Mouse (Mus musculus): ENCODE results near the gene Atrn. TPM values are rescaled to one million over a fixed set of nuclear protein-coding genes. Genes with fewer than 3 reads are reported as not detected.
"Not testable (repeated sequence)": the region's sequence is repeated elsewhere in the genome, so short reads cannot be mapped to it uniquely, and the experiment has no call there.

Atrn gene
- polyA plus RNA-seq, 1 experiment from 2014 or later: 10.8 TPM

- H3K4me1 ChIP-seq (replicated peaks): no peaks in the 10 kb centered on the region
- no peak overlapping the region for H3K4me3 ChIP-seq (replicated peaks)
- no peaks in the 10 kb centered on the region for H3K9me3 ChIP-seq
- H3K27me3 ChIP-seq: no peaks in the 10 kb centered on the region
- peaks cover 51% of the 10 kb centered on the region for H3K36me3 ChIP-seq
- H3K27ac ChIP-seq: no peak overlapping the region
- no peak for ATAC-seq (ENCODE audit: insufficient number of reproducible peaks, insufficient read depth, low FRiP score, low TSS enrichment, low read depth)
- no peak overlapping the region for H3K9ac ChIP-seq (replicated peaks)
- 85% methylated on average over 3 of the region's 3 CpGs for WGBS
- H3K4me2 ChIP-seq: no peak overlapping the region
Observed at GRCm38 (mm10) chr2:131026941-131027340, 120.6 kb downstream of the Atrn start.

- Histone ChIP-seq H3K36me3 (peaks cover 28% of the 10 kb centered on the region), H3K9ac (replicated peaks) (no peak overlapping the region), H3K4me1 (replicated peaks) (no peaks in the 10 kb centered on the region), H3K27ac (0 out of 2 replicates have a peak overlapping the region, but pooled peaks have one; percentile 62), H3K4me2 (no peak overlapping the region), H3K9me3 (no peaks in the 10 kb centered on the region), H3K4me3 (replicated peaks) (no peak overlapping the region), H3K27me3 (no peaks in the 10 kb centered on the region)
- 71% methylated on average over 9 of the region's 9 CpGs for WGBS
- no peak for ATAC-seq (ENCODE audit: insufficient number of reproducible peaks, insufficient read depth, low FRiP score, low TSS enrichment, low read depth)
Observed at GRCm38 (mm10) chr2:131029065-131029935, 123.0 kb downstream of the Atrn start.

GRCm38 (mm10) chr2:131030561-131030960 lies 124.3 kb downstream of the Atrn start:
- 94% methylated on average over 2 of the region's 2 CpGs for WGBS
- Histone ChIP-seq H3K9ac (replicated peaks) (no peak overlapping the region), H3K9me3 (no peaks in the 10 kb centered on the region), H3K27me3 (no peaks in the 10 kb centered on the region), H3K4me3 (replicated peaks) (no peak overlapping the region), H3K4me2 (no peak overlapping the region), H3K36me3 (peaks cover 17% of the 10 kb centered on the region), H3K27ac (no peak overlapping the region), H3K4me1 (replicated peaks) (no peaks in the 10 kb centered on the region)
- ATAC-seq (ENCODE audit: insufficient number of reproducible peaks, insufficient read depth, low FRiP score, low TSS enrichment, low read depth): no peak

- Histone ChIP-seq H3K4me2 (no peak overlapping the region), H3K4me1 (replicated peaks) (no peaks in the 10 kb centered on the region), H3K27me3 (0 out of 2 replicates have a peak, but pooled peaks cover under 1% of the 10 kb centered on the region), H3K9ac (replicated peaks) (no peak overlapping the region), H3K36me3 (peaks cover 13% of the 10 kb centered on the region), H3K4me3 (replicated peaks) (no peak overlapping the region), H3K27ac (no peak overlapping the region), H3K9me3 (no peaks in the 10 kb centered on the region)
- no peak for ATAC-seq (ENCODE audit: insufficient number of reproducible peaks, insufficient read depth, low FRiP score, low TSS enrichment, low read depth)
- 80% methylated on average over 1 of the region's 1 CpGs for WGBS
Observed at GRCm38 (mm10) chr2:131030998-131031397, 124.7 kb downstream of the Atrn start.

- not testable (repeated sequence) for H3K9me3 ChIP-seq; H3K9ac ChIP-seq (replicated peaks); H3K4me2 ChIP-seq; H3K4me3 ChIP-seq (replicated peaks); ATAC-seq (ENCODE audit: insufficient number of reproducible peaks, insufficient read depth, low FRiP score, low TSS enrichment, low read depth); H3K27me3 ChIP-seq; H3K36me3 ChIP-seq; H3K4me1 ChIP-seq (replicated peaks); H3K27ac ChIP-seq
- whole genome bisulfite sequencing: 51% methylated on average over 1 of the region's 1 CpGs
Observed at GRCm38 (mm10) chr2:131031406-131031805, 125.1 kb downstream of the Atrn start.

GRCm38 (mm10) chr2:131036343-131036742 lies 130.0 kb downstream of the Atrn start:
- peaks cover 42% of the 10 kb centered on the region for H3K27me3 ChIP-seq
- H3K36me3 ChIP-seq: no peaks in the 10 kb centered on the region
- no peak overlapping the region for H3K9ac ChIP-seq (replicated peaks)
- no peaks in the 10 kb centered on the region for H3K9me3 ChIP-seq
- H3K27ac ChIP-seq: no peak overlapping the region
- H3K4me3 ChIP-seq (replicated peaks): no peak overlapping the region
- WGBS: 94% methylated on average over 2 of the region's 2 CpGs
- H3K4me1 ChIP-seq (replicated peaks): peaks cover 12% of the 10 kb centered on the region
- no peak for ATAC-seq (ENCODE audit: insufficient number of reproducible peaks, insufficient read depth, low FRiP score, low TSS enrichment, low read depth)
- no peak overlapping the region for H3K4me2 ChIP-seq

GRCm38 (mm10) chr2:131036757-131037156 lies 130.5 kb downstream of the Atrn start:
- no peaks in the 10 kb centered on the region for H3K9me3 ChIP-seq
- no peak overlapping the region for H3K4me3 ChIP-seq (replicated peaks)
- H3K27me3 ChIP-seq: peaks cover 46% of the 10 kb centered on the region
- H3K4me1 ChIP-seq (replicated peaks): peaks cover 17% of the 10 kb centered on the region
- H3K4me2 ChIP-seq: no peak overlapping the region
- no peaks in the 10 kb centered on the region for H3K36me3 ChIP-seq
- H3K27ac ChIP-seq: no peak overlapping the region
- ATAC-seq (ENCODE audit: insufficient number of reproducible peaks, insufficient read depth, low FRiP score, low TSS enrichment, low read depth): no peak
- H3K9ac ChIP-seq (replicated peaks): no peak overlapping the region

GRCm38 (mm10) chr2:131037226-131037990 lies 131.1 kb downstream of the Atrn start:
- 59% methylated on average over 17 of the region's 17 CpGs for WGBS
- Histone ChIP-seq H3K4me3 (replicated peaks) (no peak overlapping the region), H3K27me3 (peaks cover 52% of the 10 kb centered on the region), H3K9ac (replicated peaks) (0 out of 2 replicates have a peak overlapping the region, but pooled peaks have one; percentile 24), H3K4me1 (replicated peaks) (peaks cover 17% of the 10 kb centered on the region), H3K36me3 (no peaks in the 10 kb centered on the region), H3K4me2 (no peak overlapping the region), H3K9me3 (no peaks in the 10 kb centered on the region), H3K27ac (no peak overlapping the region)
- no peak for ATAC-seq (ENCODE audit: insufficient number of reproducible peaks, insufficient read depth, low FRiP score, low TSS enrichment, low read depth)

GRCm38 (mm10) chr2:131038197-131038596 lies 131.9 kb downstream of the Atrn start:
- H3K4me1 ChIP-seq (replicated peaks): peaks cover 17% of the 10 kb centered on the region
- ATAC-seq (ENCODE audit: insufficient number of reproducible peaks, insufficient read depth, low FRiP score, low TSS enrichment, low read depth): no peak
- 88% methylated on average over 6 of the region's 6 CpGs for WGBS
- H3K36me3 ChIP-seq: no peaks in the 10 kb centered on the region
- peaks cover 60% of the 10 kb centered on the region for H3K27me3 ChIP-seq
- no peak overlapping the region for H3K4me2 ChIP-seq
- no peaks in the 10 kb centered on the region for H3K9me3 ChIP-seq
- no peak overlapping the region for H3K27ac ChIP-seq
- no peak overlapping the region for H3K4me3 ChIP-seq (replicated peaks)
- no peak overlapping the region for H3K9ac ChIP-seq (replicated peaks)

- no peak overlapping the region for H3K4me2 ChIP-seq
- H3K9me3 ChIP-seq: no peaks in the 10 kb centered on the region
- no peak overlapping the region for H3K4me3 ChIP-seq (replicated peaks)
- 78% methylated on average over 5 of the region's 5 CpGs for WGBS
- peaks cover 64% of the 10 kb centered on the region for H3K27me3 ChIP-seq
- H3K9ac ChIP-seq (replicated peaks): no peak overlapping the region
- ATAC-seq (ENCODE audit: insufficient number of reproducible peaks, insufficient read depth, low FRiP score, low TSS enrichment, low read depth): no peak
- H3K36me3 ChIP-seq: no peaks in the 10 kb centered on the region
- peaks cover 17% of the 10 kb centered on the region for H3K4me1 ChIP-seq (replicated peaks)
- no peak overlapping the region for H3K27ac ChIP-seq
Observed at GRCm38 (mm10) chr2:131038675-131039074, 132.4 kb downstream of the Atrn start.
